Mouse (Mus musculus) adrenal gland, adult 8-10 months (tissue): Measurements from ENCODE around the gene Fcrl5. TPM values are rescaled to one million over a fixed set of nuclear protein-coding genes. Genes with fewer than 3 reads are reported as not detected.
"Not testable (repeated sequence)": the region's sequence is repeated elsewhere in the genome, so short reads cannot be mapped to it uniquely, and the experiment has no call there.

Source experiments
- DNase-seq: peaks from one replicate; pipeline ENCODE4 v3.0.0; 2022
- total RNA-seq, 4 experiments: library from RNA; stranded (reverse); gene quantifications; 2 replicates each; pipeline ENCODE4 v1.2.4; 2022

Fcrl5 gene
- not detected for total RNA-seq

DNA sequence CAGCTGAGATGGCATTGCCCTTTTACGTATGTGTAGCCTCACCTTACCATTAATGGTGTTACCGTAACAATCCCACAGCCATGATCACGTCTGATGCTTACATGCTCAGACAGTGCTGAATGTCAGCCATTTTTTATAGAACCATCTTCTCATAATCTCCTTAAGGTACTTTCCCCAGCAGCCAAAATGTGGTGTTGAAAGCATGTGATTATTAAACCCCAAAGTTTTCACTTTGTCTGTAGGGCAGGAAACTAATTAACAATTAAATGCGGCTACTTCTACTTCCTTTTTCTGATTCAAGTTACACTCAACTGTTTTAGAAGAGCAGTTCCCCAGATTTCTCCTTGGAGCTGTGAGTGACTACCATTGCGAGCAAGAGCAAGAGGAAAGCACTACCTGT, at the start of gene Fcrl5:
Fcrl5 (plus strand) TSS at position 295 of the 400 bp plus-strand sequence.
- DNase-seq = no peak

DNA sequence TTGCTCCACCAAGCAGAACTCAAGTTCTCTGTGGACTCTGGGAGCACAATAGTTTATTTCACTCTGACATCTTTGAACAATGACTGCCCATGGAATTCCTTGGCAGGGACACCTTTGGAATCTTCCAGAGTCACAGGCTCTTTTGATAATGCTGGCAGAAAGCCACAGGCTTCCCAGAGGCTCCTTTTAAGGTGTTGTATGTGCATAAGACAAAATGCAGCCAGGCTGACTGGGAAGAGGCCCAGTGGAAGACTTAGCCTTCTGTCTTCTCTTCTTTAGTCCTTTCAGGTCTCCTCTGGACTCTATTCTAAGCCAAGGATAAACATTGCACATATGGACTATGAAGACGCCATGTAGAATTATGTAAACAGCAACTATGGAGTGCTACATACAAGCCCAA, 44.6 kb upstream of the Fcrl5 start:
- no peak for DNase-seq

DNA sequence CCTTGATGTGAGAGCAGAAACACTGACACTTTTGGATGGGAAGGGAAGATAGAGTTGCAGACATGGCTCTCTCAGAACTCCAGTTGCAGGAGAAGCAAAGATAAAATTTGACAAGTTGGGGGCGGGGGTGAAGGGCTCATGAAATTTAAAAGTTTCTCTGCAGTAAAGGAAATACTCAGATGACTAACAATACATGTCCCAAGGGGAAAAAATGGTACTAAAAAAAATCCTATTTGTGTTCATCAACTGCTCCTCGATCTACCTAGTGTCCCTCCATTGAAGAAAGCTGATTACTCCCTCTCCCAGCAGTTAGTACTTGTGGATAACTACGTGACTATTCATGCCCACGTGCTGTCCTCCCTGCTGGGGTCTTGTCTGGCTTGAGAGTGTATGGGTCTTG, 36.8 kb upstream of the Fcrl5 start:
- DNase-seq = no peak

DNA sequence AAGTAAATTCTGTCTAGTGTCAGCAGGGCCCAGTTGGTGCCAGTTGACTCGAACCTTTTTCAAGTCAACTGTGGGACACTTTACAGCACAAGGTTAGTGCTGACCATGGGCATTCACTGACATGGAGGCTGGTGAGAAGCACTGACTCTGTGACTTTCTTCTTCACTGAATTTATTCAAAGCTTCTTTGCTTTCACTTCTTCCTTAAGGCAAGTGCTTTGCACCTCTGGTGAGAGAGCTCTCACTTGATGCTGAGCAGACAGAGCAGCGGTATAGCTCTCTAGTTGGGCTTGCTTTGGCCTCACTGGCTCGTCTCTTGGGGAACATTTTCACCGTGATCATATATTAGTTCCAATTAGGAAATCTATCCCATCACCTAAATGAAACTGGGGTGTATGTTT, 35.7 kb upstream of the Fcrl5 start:
- no peak for DNase-seq

DNA sequence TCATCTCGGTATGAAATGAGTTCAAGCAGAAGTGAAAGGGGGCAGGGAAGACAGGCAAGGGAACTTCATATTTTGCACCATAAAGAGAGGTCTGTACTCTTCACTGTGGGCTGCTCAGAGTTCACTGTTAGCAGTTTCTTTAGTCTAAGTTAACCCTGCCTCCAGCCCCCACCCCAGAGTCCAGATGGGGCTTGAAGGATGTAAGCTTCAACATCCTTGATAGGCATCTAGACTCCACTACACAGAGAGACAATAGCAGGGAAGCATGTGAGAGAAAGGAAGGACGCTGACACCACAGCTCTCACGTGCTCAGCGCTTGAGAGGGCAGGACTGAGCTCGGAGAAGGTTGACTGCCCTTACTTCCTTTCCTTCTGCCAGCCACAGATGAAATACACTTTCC, 34.3 kb upstream of the Fcrl5 start:
- no peak for DNase-seq

DNA sequence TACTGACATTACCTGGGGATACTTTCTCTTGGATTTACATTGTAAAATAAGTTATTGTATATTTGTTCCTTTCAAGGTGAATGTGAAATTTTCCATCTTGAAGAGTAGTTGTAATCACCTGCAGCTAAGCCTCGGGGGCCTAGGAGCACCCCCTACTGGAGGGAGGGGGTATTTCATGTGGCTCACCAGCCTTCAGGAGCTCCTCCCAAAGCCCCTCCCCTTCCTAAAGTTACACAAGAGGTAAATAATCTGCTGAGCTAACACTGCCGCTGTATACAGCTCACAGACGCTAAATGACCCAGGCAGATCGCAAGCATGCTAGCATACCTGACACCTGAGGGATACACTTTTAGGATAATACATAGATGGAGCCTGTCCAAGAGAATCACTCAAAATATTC, 27.4 kb upstream of the Fcrl5 start:
- no peak for DNase-seq

DNA sequence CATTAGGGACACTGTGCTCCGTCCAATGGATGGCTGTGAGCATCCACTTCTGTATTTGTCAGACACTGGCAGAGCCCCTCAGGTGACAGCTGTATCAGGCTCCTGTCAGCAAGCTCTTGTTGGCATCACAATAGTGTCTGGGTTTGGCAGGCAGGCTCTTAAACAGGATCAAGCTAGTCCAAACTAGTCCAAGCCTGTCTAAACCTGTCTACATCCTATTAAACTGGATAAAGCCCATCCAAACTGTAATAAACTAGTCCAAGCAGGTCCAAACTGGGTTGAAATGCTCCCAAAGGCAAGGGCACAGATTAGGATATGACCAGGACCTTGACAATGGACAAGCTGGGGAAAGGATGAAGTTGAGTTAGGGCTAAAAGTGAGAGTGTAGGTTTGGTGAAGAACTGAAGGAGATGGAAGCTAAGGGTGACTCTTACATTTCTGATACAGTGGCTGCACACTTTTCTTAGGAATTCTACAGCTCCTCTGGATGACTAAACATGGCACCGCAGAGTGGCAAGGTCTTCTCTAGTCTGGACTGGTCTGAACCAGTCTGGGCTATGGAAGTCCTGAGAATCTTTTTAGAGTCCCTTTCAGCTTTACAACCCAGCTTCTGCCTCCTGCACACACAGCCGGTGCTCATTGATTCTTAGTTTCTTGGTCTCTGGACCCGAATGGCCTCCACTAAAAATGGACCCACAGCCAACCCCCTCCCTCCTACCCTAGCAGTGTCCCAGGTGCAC, 26.2 kb upstream of the Fcrl5 start:
- no peak for DNase-seq

DNA sequence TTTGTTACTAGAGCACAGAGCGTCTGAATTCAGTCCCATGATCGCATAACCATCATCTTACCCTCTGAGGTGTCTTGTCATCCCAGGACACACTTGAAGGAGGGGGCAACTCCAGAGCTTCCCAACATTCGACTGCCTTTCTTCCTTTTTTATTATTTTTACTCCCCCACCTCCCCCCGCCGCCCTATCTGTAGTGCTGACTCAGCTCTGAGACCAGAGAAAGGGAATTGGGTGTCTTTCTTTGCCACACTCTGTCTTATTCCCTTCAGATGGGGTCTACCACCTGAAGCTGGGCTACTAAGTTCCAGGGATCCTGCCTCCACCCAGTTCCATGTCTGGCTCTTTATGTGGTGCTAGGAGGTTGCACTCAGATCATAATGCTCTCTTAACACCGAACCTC, 25.0 kb upstream of the Fcrl5 start:
- DNase-seq = no peak

DNA sequence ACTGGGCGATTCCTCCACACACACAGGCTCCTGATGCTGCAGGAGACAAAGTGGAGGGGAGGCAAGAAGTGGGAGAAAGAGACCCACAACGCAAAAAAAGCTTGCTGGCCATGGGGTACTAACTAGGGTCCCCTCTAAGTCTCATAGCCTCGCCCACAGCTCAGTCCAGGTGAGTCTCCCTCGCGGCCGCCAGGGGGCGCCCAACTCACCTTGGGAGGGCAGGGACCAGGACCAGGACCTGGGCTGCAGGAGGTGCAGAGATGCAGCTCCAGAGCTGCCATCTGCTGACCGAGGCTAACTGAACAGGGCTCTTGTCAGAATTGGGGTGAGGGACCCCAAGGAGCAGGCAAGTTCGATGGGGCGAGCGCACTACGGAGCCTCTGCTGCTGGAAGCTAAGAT, 24.4 kb upstream of the Fcrl5 start:
- peak; percentile 13 for DNase-seq

DNA sequence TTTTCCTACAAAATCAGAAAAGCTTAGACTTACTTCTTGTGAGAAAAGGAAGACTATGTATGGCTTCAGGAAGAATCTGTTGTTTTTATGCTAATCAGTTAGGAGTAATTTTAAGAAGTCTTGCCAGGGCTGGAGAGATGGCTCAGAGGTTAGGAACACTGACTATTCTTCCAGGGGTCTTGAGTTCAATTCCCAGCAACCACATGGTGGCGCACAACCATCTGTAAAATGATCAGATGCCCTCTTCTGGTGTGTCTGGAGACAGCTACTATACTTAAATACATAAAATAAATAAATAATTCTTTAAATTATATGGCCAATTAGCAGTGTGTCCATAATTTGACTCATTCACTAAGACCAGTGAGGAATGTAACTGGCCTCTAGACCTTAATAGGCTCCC, 14.9 kb upstream of the Fcrl5 start:
- DNase-seq = no peak

DNA sequence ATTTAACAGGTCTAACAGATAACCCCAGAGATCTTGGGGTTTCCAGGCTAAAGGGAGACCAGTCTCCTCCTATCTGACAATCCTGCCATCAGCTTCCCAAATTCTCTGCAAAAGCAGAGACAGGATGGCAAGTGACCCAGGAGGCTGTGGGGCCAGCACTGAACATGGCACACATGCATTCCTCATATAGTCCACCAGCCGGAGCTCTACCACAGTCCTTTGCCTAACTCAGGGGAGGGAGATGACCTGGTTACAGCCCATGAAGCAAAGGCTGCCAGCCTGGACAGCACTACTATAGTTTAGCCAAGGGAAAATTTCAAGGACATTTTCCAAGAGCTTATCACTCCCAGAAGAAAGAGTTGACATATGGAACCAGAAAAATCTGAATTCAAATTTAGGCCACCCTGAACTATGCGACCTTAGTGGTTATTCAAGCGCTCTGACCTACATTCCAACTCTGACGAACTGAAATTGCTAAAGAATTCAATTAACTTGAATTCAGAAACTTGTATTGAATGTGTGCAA, 13.1 kb upstream of the Fcrl5 start:
- no peak for DNase-seq

DNA sequence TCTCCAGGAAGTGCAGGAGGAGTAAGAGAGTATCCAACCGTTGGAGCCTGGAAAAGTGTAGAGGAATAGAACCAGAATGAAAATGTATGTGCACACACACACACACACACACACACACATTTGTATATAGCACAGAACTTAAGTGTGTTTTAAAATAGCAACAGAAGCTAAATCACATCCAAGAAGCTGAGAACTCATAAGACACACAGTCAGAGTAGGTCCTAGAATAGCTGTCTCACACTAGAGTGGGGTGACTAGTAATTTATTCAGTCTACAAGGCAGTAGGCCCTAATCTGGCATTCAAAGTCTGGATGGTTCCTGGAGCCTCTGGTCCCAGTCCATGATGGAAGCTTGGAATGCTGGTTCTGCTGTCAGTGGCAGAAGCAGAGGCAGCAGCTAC, 5.0 kb downstream of the Fcrl5 start:
- no peak for DNase-seq

DNA sequence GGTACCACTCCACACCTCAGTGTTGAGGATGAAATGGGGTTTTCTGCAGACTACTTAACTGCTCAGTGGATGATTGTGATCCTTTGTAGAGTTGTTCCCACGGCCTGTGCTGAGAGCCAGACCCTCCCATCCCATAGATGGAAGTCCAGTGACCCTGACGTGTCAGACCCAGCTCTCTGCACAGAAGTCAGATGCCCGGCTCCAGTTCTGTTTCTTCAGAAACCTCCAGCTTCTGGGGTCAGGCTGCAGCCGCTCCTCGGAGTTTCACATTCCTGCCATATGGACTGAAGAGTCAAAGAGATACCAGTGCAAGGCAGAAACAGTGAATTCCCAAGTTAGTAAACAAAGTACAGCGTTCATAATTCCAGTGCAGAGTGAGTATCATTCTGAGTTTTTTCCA, 8.4 kb downstream of the Fcrl5 start:
- no peak for DNase-seq

DNA sequence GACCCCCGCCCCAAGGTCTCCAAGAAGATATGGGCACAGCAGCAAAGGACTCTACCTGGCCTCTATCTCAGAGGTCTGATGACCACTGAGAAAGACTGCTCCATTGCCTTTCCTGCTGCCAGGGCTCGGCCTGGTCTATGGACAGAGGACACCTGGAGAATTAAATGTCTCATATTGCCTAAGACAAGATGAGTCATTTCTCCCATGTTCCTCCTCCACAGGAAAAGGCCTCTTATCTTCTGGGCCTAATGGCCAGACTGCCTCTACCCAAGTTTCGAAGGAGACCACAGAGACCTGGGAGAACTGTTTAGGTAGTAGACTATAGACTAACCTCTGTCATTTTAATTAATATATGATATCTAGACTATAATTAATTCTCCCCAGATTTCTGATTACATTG, 29.9 kb downstream of the Fcrl5 start:
- DNase-seq = no peak

DNA sequence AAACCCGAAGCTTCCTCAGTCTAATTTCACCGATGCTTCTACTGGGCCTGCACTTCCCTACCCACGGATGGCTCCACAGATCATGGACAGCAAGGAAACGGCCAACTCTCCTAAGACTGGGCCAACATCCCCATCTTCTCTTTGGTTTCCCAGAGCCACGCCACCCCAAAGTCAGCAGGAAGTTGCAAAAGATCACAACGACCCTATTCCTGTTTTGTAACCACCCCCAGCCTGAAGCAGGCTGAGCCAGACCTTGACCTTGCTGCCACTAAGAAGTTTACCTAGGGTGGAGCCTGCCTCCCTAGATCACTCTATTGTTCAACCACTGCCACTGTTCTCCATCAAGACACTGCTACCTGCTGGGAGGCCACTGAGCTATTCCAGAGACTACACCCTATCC, 31.4 kb downstream of the Fcrl5 start:
- DNase-seq = no peak

DNA sequence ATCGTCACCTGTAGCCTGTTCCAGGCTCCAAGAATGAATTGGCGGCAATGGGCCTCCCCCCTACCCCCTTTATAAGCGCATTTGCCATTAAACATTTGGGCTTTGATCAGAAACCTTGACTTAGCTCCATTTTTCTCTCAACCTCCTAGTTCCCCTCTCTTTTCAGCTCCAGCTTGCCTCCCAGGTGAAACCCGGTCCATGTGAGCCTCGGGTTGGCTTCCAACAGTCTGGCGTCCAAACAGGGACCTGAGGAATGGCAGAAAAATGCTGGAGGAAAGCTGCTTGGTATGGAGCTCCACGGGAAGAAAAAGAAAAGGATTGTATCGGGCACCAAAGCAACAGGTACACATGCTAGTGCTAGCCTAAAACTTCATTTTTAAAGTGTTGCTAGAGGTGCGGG, 31.8 kb downstream of the Fcrl5 start:
- no peak for DNase-seq

DNA sequence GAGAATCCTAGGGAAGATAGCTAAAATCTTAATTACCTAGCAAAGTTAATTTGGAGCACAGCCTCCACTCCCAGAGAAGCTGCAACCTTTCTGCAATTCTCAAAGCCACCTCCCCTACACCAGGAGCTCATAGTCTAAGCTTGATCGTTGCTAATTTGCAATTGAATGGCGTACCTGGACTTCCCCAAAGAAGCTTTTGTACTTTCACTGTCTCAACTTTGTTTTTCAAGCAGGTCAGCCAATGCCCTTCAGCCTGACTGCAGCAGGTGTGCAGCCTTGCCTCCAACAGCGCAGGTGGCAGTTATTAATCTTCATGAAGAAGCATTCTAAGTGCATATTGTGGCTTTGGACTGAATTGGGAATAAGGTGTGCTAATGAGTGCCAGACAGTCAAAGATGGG, 42.4 kb downstream of the Fcrl5 start:
- not testable (repeated sequence) for DNase-seq

DNA sequence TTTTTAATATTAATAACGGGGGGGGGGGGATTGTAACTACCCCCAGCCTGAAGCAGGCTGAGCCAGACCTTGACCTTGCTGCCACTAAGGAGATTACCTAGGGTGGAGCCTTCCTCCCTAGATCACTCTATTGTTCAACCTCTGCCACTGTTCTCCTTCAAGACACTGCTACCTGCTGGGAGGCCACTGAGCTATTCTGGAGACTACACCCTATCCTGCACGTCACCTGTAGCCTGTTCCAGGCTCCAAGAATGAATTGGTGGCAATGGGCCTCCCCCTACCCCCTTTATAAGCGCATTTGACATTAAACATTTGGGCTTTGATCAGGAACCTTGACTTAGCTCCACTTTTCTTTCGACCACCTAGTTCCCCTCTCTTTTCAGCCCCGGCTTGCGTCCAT, 43.0 kb downstream of the Fcrl5 start:
- not testable (repeated sequence) for DNase-seq

DNA sequence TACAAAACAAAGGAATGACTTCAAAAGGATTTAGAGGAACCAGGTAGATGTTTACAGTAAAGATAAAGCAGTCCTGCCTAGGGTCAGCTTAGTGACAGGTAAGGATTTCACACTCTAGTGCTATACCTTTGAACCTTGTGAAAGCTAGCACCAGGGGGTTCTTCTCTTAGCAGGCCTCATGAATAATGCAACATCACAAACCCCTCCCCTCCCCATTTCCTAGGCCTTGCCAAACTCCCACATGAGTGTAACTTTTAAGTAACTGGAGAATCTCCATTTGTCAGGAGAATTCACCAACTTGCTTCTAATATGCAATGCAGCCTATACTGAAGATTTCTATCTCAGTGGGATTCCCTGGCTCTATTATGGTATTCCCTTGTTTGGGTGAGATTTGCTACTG, 43.7 kb downstream of the Fcrl5 start:
- not testable (repeated sequence) for DNase-seq

DNA sequence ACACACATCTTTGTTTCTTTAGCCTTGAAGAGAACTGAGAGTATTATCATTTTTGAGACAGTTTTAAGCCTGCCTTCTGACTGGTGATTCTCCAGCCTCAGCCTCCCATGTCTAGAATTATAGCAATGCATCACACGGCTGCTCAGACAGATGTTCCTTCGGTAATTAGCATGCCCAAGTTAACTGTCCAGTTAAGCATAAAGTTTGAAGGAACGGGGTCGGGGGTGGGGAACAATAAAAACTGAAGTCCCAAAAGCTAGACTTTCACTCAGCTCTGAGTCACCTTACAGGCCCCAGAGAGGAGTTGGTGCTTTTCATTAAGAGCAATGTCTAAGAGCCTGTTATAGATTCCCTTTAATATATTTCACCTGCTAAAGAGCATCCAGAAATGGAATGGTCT, 51.8 kb downstream of the Fcrl5 start:
- DNase-seq = no peak

DNA sequence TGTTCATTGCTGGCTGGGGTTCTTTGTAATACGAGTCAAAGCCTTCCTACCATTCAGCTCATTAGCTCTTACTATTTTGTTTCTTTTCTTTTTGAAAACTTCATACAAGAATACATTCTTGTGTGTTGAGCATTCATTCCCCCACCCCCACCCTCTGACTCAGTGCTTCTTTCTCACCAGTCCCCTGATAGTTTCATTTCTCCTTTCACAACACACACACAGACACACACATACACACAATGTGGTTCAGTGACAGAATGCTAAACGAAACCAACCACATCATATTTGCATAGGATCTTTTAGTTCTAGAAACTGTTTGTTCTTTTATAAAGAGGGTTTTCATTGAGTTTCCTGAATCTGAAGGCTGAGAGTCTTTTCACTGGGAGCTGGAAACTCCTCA, 52.3 kb downstream of the Fcrl5 start:
- DNase-seq = no peak

DNA sequence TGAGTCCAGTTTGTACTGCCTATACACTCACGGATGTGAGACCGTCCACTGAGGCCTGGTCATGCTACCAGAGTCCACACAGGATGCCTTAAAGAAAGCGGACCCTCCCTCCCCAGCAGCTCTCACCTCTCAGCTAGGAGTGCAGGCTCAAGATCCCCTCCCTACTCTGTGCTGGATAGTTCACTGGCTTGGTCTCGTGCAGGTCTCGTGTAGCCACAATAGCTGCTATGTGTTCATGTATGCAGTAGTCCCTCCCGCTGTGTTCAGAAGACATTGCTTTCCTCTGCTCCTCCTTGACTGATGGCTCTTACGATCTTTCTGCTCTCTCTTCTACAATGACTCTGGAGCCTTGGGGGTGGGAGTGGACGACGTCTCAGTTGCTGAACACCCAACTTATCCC, 62.7 kb downstream of the Fcrl5 start:
- DNase-seq = no peak

DNA sequence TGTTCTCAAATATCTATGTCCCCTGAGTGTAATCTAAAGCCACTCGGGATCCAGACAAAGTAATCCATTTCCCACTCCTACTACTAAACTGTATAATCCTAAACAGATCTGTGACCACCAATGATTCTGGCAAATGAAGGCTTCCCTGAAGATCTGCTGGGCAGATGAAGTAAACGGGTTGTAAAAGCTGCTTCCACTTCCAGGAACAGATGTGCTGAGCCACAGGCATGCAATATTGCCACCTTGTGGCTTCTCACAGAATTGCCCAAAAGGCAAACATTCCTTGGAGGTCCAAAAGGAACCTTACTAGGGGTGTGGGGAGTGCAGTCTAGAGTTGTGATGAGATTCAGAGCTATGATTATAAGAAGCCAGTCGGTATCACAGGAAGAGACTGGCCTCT, 63.5 kb downstream of the Fcrl5 start:
- DNase-seq = peak; percentile 29

DNA sequence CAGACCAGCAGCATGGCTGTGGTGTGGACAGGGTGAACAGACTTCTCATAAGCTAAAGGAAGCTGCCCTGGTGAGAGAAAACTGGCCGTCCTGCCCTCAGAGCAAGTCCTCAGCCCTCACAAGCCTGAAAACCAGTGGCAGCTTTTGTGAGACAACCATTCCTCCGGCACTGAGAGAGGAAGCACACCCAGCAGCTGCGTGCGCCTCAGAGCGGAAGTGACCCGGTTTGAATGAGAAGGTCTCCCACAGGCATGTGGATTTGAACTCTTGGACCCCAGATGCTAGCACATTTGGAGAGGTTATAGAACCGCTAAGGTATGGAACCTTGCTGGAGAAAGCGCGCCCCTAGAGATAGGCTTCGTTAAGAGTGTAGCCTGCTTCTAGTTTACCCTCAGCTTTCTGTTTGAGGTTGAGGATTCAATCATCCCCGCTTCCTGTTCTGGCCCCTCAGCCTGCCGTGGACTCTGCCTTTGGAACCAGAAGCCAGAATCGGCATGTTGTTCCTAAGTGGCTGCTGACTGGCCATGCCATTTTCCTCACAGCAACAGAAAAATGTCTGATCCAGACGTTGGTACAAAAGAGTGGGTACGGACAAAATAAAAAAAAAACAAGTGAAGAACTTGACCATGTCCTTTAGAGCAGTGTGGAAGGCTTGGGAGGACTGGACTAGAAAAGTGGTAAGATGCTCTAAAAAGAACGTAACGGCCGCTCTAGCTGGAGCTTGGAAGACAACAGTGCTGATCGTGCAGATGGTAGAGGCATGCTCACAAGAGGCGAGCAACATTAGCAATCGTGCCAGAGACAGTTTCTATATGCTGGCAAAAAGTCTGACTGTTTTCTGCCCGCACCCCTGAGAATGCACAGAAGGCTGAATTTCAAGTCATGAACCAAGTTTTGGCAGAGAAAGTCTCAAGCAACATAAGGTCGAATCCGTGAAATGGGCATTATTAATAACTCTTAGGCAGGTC, 64.8 kb downstream of the Fcrl5 start:
- DNase-seq = no peak
